Mouse (Mus musculus) frontal cortex, adult 2 months (tissue): ENCODE measurements at regions not wholly inside any gene's neighbourhood (a gene's known extent, or its start where the extent isn't known, plus 50 kb on each side); places are given as distances from the start of the nearest gene placed in this dataset.
"Not testable (repeated sequence)": the region's sequence is repeated elsewhere in the genome, so short reads cannot be mapped to it uniquely, and the experiment has no call there.

Experiments used
- DNase-seq, 2 experiments: peaks; one replicate each; pipeline ENCODE4 v3.0.0; 2022; ENCODE audit warnings: low spot score in 1 of 2; ENCODE audit errors: extremely low spot score in 1 of 2

- DNase-seq, result no peak
These were observed 125.3 kb downstream of the Gipc2 start for GRCm38 (mm10) chr3:152040751-152041150.

- not testable (repeated sequence) for DNase-seq
These were observed 129.2 kb downstream of the Gipc2 start for GRCm38 (mm10) chr3:152036819-152037218.

- DNase-seq, result no peak
These were observed 130.6 kb downstream of the Gipc2 start for GRCm38 (mm10) chr3:152035416-152035815.

- DNase-seq, result no peak
These were observed 131.3 kb downstream of the Gipc2 start for GRCm38 (mm10) chr3:152034686-152035085.

GRCm38 (mm10) chr3:152034221-152034620 lies 131.8 kb downstream of the Gipc2 start:
- no peak for DNase-seq

GRCm38 (mm10) chr3:152032663-152033318 lies 133.2 kb downstream of the Gipc2 start:
- no peak for DNase-seq

- DNase-seq, result no peak
These were observed 137.3 kb downstream of the Gipc2 start for GRCm38 (mm10) chr3:152028695-152029094.

- DNase-seq, result no peak
These were observed 140.0 kb downstream of the Gipc2 start for GRCm38 (mm10) chr3:152026034-152026433.

- no peak for DNase-seq
These were observed 140.9 kb downstream of the Gipc2 start for GRCm38 (mm10) chr3:152025122-152025521.

GRCm38 (mm10) chr3:152006747-152007146 lies 159.3 kb downstream of the Gipc2 start:
- DNase-seq, result no peak

GRCm38 (mm10) chr3:152005366-152006025 lies 160.5 kb downstream of the Gipc2 start:
- DNase-seq, result no peak

- no peak for DNase-seq
These were observed 161.5 kb downstream of the Gipc2 start for GRCm38 (mm10) chr3:152004411-152004955.

- DNase-seq, result peak; percentile 41 to 67
These were observed 160.2 kb upstream of the Ptgfr start for GRCm38 (mm10) chr3:151997534-151998107.

GRCm38 (mm10) chr3:151997111-151997510 lies 159.7 kb upstream of the Ptgfr start:
- DNase-seq, result no peak

GRCm38 (mm10) chr3:151988221-151988620 lies 150.8 kb upstream of the Ptgfr start:
- DNase-seq, result no peak

GRCm38 (mm10) chr3:151978136-151978535 lies 140.7 kb upstream of the Ptgfr start:
- no peak for DNase-seq

- DNase-seq, result no peak
These were observed 140.2 kb upstream of the Ptgfr start for GRCm38 (mm10) chr3:151977651-151978050.

GRCm38 (mm10) chr3:151949865-151950264 lies 112.4 kb upstream of the Ptgfr start:
- DNase-seq, result no peak

GRCm38 (mm10) chr3:151948015-151948645 lies 110.7 kb upstream of the Ptgfr start:
- DNase-seq, result no peak

- no peak for DNase-seq
These were observed 108.5 kb upstream of the Ptgfr start for GRCm38 (mm10) chr3:151945916-151946315.

GRCm38 (mm10) chr3:151943542-151943941 lies 106.1 kb upstream of the Ptgfr start:
- DNase-seq, result no peak
